Mouse (Mus musculus): Measurements from ENCODE around the gene Dennd1b.

GRCm38 (mm10) chr1:139035141-139035540 lies 71.9 kb downstream of the Dennd1b start:
- TF ChIP-seq POLR2A (IDR thresholded peaks at IDR 0.05; ENCODE audit: low read depth, low read length) (no peak), CTCF (conservative IDR thresholded peaks at IDR 0.05; ENCODE audit: insufficient read depth, insufficient read length, low read depth, low read length) (no peak)
